Mouse (Mus musculus): ENCODE results near the gene Scnn1a. TPM values are rescaled to one million over a fixed set of nuclear protein-coding genes. Genes with fewer than 3 reads are reported as not detected.
"Not testable (repeated sequence)": the region's sequence is repeated elsewhere in the genome, so short reads cannot be mapped to it uniquely, and the experiment has no call there.

Gene Scnn1a
- polyA plus RNA-seq (2012; rRNA removed), result 0.67 and 0.74 TPM in 2 replicates

GRCm38 (mm10) chr6:125320323-125320722 lies at the start of gene Scnn1a:
Gene Scnn1a, plus strand, starts transcription at chr6:125320659.
- WGBS, result 100% methylated on average over 1 of the region's 1 CpGs
- H3K27me3 ChIP-seq (ENCODE audit: control insufficient read depth, insufficient read depth, low read length), result no peaks in the 10 kb centered on the region; the same call in 1 of the 2 replicates
- peaks cover 6% of the 10 kb centered on the region; the same call in 1 of the 2 replicates for H3K4me1 ChIP-seq (ENCODE audit: control insufficient read depth, insufficient read depth, low read length)
- no peak within 1 kb of the TSS for H3K4me3 ChIP-seq (replicated peaks; ENCODE audit: insufficient read depth, low read depth, low read length)
- no peak within 1 kb of the TSS for H3K27ac ChIP-seq (ENCODE audit: insufficient read depth, low read length)
- no peak for DNase-seq
- no peak for TF ChIP-seq CTCF (IDR thresholded peaks at IDR 0.05; ENCODE audit: borderline replicate concordance, insufficient read depth, low read depth, low read length)
- TF ChIP-seq POLR2A (IDR thresholded peaks at IDR 0.05; ENCODE audit: borderline replicate concordance, insufficient read depth, low read length), result no peak

- Histone ChIP-seq H3K27ac (ENCODE audit: insufficient read depth, low read length) (0 out of 2 replicates have a peak overlapping the region, but pooled peaks have one; percentile 10), H3K4me3 (replicated peaks; ENCODE audit: insufficient read depth, low read depth, low read length) (peak overlapping the region; percentile 11), H3K27me3 (ENCODE audit: control insufficient read depth, insufficient read depth, low read length) (no peaks in the 10 kb centered on the region), H3K4me1 (ENCODE audit: control insufficient read depth, insufficient read depth, low read length) (0 out of 2 replicates have a peak, but pooled peaks cover 3% of the 10 kb centered on the region)
- DNase-seq, result peak; percentile 92 to 94
- WGBS, result 13% methylated on average over 17 of the region's 17 CpGs
- peak; percentile 96 for TF ChIP-seq CTCF (IDR thresholded peaks at IDR 0.05; ENCODE audit: borderline replicate concordance, insufficient read depth, low read depth, low read length)
- no peak for TF ChIP-seq POLR2A (IDR thresholded peaks at IDR 0.05; ENCODE audit: borderline replicate concordance, insufficient read depth, low read length)
Measured at GRCm38 (mm10) chr6:125271455-125272227, 48.8 kb upstream of the Scnn1a start.

- H3K4me1 ChIP-seq (ENCODE audit: control insufficient read depth, insufficient read depth, low read length), result 0 out of 2 replicates have a peak, but pooled peaks cover 3% of the 10 kb centered on the region
- WGBS, result 75% methylated on average over 10 of the region's 10 CpGs
- no peaks in the 10 kb centered on the region for H3K27me3 ChIP-seq (ENCODE audit: control insufficient read depth, insufficient read depth, low read length)
- H3K4me3 ChIP-seq (replicated peaks; ENCODE audit: insufficient read depth, low read depth, low read length), result no peak overlapping the region
- no peak for DNase-seq
- H3K27ac ChIP-seq (ENCODE audit: insufficient read depth, low read length), result no peak overlapping the region
- TF ChIP-seq POLR2A (IDR thresholded peaks at IDR 0.05; ENCODE audit: borderline replicate concordance, insufficient read depth, low read length) (no peak), CTCF (IDR thresholded peaks at IDR 0.05; ENCODE audit: borderline replicate concordance, insufficient read depth, low read depth, low read length) (no peak)
Measured at GRCm38 (mm10) chr6:125272228-125272785, 48.2 kb upstream of the Scnn1a start.

GRCm38 (mm10) chr6:125274841-125275563 lies 45.5 kb upstream of the Scnn1a start:
- DNase-seq, result no peak
- WGBS, result 51% methylated on average over 15 of the region's 15 CpGs
- 0 out of 2 replicates have a peak, but pooled peaks cover 3% of the 10 kb centered on the region for H3K4me1 ChIP-seq (ENCODE audit: control insufficient read depth, insufficient read depth, low read length)
- TF ChIP-seq POLR2A (IDR thresholded peaks at IDR 0.05; ENCODE audit: borderline replicate concordance, insufficient read depth, low read length) (no peak), CTCF (IDR thresholded peaks at IDR 0.05; ENCODE audit: borderline replicate concordance, insufficient read depth, low read depth, low read length) (peak; percentile 24; the same call in 1 of the 2 replicates)
- no peak overlapping the region for H3K27ac ChIP-seq (ENCODE audit: insufficient read depth, low read length)
- no peak overlapping the region for H3K4me3 ChIP-seq (replicated peaks; ENCODE audit: insufficient read depth, low read depth, low read length)
- no peaks in the 10 kb centered on the region for H3K27me3 ChIP-seq (ENCODE audit: control insufficient read depth, insufficient read depth, low read length)

- 72% methylated on average over 8 of the region's 8 CpGs for WGBS
- Histone ChIP-seq H3K27ac (ENCODE audit: insufficient read depth, low read length) (no peak overlapping the region), H3K27me3 (ENCODE audit: control insufficient read depth, insufficient read depth, low read length) (no peaks in the 10 kb centered on the region), H3K4me3 (replicated peaks; ENCODE audit: insufficient read depth, low read depth, low read length) (no peak overlapping the region), H3K4me1 (ENCODE audit: control insufficient read depth, insufficient read depth, low read length) (no peaks in the 10 kb centered on the region)
- DNase-seq, result no peak
- no peak for TF ChIP-seq CTCF (IDR thresholded peaks at IDR 0.05; ENCODE audit: borderline replicate concordance, insufficient read depth, low read depth, low read length)
- TF ChIP-seq POLR2A (IDR thresholded peaks at IDR 0.05; ENCODE audit: borderline replicate concordance, insufficient read depth, low read length), result no peak
Measured at GRCm38 (mm10) chr6:125279729-125280128, 40.7 kb upstream of the Scnn1a start.

- not testable (repeated sequence) for H3K4me1 ChIP-seq (ENCODE audit: control insufficient read depth, insufficient read depth, low read length); H3K4me3 ChIP-seq (replicated peaks; ENCODE audit: insufficient read depth, low read depth, low read length); DNase-seq; H3K27ac ChIP-seq (ENCODE audit: insufficient read depth, low read length); H3K27me3 ChIP-seq (ENCODE audit: control insufficient read depth, insufficient read depth, low read length)
- WGBS, result 24% methylated on average over 13 of the region's 13 CpGs
Measured at GRCm38 (mm10) chr6:125282721-125283120, 37.7 kb upstream of the Scnn1a start.

- 68% methylated on average over 8 of the region's 8 CpGs for WGBS
- DNase-seq, result no peak
- Histone ChIP-seq H3K4me1 (ENCODE audit: control insufficient read depth, insufficient read depth, low read length) (no peaks in the 10 kb centered on the region), H3K27ac (ENCODE audit: insufficient read depth, low read length) (no peak overlapping the region), H3K4me3 (replicated peaks; ENCODE audit: insufficient read depth, low read depth, low read length) (no peak overlapping the region), H3K27me3 (ENCODE audit: control insufficient read depth, insufficient read depth, low read length) (no peaks in the 10 kb centered on the region)
- no peak for TF ChIP-seq POLR2A (IDR thresholded peaks at IDR 0.05; ENCODE audit: borderline replicate concordance, insufficient read depth, low read length)
- TF ChIP-seq CTCF (IDR thresholded peaks at IDR 0.05; ENCODE audit: borderline replicate concordance, insufficient read depth, low read depth, low read length), result no peak
Measured at GRCm38 (mm10) chr6:125284250-125284649, 36.2 kb upstream of the Scnn1a start.

All from cerebellum, adult 2 months (tissue).